Mouse (Mus musculus): ENCODE measurements around the gene Cacna2d2.

The Cacna2d2 gene

DNA sequence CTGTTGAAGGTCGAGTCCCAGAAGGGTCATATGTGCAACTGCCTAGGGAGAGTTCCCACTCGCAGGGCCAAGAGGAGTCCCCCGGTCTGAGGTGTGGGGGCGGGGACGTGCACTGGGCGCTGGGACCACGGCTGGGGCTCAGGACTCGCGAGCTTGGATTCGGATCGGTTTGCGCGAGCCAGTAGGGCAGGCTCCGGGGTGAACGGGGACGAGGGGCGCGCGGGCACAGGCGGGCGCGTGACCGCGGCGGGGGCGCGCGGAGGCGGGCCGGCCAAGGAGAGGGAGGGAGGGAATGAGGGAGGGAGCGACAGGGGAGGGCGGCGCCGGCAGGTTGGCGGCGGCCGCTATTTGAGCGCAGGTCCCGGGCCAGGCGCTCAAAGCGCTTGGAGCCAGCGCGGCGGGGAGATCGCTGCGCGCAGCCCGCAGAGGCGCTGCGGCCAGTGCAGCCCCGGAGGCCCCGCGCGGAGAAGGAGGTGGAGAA is at the start of gene Cacna2d2:
TSS of gene Cacna2d2 (plus strand) at position 122 of the 481 bp plus-strand sequence.
- no peak for DNase-seq (ENCODE audit: low spot score)

DNA sequence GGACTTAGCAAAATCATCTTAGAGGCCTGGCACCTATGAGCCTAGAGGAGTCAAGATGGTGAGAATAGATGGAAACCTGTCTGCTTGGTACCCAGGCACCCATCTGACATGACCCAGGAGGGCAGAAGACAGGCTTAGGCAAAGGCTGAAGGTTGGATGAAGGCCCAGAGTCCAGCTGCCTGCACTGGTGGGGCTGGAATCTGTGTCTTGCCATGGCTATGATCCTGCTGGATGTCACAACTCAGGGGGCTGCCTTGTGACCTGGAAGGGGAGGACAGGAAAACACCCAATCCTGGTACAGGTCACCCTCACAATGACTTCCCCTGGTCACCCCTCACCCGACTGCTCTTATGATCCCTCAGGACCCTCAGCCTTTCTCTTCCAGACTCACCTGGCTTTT is 44.6 kb upstream of the Cacna2d2 start:
- DNase-seq (ENCODE audit: low spot score): no peak

DNA sequence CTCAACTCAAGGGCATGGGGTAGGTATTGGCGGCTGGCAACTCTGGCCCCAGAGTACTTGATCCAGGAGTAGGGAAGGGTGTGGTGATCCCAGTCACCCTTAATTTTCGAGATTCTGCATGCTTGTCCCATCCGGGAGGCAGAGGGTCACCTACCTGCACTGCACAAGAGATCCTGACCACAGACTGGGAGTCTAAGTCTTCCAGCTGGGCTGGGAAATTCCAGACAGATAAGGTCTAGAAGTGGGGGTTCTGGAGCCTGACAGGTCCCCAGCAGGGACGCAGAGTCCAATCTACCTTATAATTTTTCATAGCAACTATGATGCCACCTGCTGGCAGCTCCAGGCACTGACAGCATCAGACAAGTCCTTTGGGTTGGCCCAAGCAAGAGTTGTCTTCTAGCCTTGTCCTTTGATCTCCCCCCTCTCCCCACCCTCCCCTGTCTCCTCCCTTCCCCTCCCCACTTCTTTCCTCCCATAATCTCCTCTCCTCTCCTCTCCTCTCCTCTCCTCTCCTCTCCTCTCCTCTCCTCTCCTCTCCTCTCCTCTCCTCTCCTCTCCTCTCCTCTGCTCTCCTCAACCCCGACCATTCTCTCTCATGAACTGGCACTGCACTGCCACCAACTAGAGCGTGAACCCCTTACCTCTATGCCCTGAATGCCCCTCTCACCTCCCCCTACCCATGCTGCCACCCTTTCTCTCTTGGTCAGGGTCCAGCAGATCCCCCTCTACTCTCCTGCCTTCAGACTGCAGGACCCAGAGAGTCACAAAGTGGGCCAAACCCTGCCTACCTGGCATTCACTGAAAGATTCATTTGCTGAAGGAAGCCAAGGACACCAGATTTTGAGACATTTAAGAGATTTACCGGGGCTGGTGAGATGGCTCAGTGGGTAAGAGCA is 43.3 kb upstream of the Cacna2d2 start:
- DNase-seq (ENCODE audit: low spot score): peak; percentile 76

DNA sequence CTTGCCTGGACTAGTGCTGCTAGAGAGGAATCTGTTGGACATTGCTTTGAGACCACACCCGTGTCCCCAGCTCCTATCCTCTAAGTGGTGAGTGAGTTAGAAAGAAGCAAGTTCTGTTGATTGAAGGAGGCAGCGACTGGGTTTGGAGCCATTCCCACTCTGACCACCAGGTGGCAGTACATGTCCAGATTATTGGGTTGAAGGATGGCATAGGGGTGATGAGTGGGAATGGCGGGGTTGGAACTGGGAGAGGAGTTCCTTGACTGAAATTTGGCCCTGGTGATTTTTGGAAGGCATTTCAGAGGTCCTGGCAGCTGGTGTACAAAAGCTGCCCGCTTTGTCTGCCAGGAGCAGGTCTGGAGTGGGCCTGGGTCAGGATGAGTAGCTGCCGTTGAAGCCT is 41.8 kb upstream of the Cacna2d2 start:
- peak; percentile 79 for DNase-seq (ENCODE audit: low spot score)

DNA sequence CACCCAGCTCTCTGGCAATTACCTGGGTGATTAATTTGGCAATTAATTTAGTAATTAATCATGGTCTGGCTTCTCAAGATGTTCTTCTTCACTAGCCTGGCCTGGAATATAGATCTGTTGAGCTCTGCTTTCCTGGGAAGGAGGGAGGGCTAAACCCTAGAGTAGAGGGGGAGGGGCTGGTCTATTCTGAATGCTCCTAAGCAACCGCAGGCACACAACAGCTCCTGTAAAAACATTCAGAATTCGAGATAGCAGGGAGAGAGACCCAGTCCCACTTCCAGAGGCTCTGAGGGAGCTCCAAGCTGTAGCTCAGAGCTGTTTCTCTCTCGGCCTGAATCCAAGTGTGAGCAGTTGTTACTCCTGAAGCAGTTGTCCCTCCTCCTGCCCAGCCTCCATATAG is 38.4 kb upstream of the Cacna2d2 start:
- DNase-seq (ENCODE audit: low spot score): no peak

DNA sequence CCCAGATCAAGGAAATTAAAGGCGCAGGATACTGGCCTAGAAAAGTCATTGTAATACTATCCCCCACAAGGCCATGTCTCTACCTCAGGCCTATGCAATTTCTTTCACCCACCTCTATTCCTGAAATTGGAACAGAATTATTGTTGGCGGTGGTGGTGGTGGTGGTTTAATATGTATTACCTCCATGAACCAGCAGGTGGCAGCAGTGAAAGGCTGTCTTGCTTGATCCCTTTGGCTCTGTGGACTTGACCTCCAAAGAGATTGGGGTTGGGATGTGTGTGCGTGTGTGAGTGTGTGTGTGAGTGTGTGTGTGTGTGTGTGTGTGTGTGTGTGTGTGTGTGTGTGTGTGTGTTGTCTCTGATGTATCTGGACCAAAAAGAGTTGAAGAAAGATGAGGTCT is 32.8 kb upstream of the Cacna2d2 start:
- peak; percentile 50 for DNase-seq (ENCODE audit: low spot score)

DNA sequence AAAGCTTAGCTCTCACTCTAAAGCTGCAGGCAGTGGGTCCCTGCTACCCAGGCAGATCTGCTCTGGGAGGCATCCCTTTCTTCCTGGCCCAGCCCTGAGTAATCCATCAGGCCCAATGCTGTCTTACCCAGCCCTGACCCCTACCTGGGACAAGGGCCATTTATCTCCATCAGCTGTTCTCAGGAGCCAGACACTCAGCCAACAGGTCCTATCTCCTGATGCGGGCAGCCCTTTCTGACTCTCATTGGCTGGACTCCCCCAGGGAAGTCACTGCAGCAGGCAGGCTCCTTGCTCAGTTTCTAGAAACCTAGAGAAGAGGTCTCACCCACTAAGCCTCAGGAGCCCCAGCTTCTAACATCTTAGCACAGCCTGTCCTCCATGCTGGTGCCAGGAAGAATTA is 31.1 kb upstream of the Cacna2d2 start:
- DNase-seq (ENCODE audit: low spot score): no peak

DNA sequence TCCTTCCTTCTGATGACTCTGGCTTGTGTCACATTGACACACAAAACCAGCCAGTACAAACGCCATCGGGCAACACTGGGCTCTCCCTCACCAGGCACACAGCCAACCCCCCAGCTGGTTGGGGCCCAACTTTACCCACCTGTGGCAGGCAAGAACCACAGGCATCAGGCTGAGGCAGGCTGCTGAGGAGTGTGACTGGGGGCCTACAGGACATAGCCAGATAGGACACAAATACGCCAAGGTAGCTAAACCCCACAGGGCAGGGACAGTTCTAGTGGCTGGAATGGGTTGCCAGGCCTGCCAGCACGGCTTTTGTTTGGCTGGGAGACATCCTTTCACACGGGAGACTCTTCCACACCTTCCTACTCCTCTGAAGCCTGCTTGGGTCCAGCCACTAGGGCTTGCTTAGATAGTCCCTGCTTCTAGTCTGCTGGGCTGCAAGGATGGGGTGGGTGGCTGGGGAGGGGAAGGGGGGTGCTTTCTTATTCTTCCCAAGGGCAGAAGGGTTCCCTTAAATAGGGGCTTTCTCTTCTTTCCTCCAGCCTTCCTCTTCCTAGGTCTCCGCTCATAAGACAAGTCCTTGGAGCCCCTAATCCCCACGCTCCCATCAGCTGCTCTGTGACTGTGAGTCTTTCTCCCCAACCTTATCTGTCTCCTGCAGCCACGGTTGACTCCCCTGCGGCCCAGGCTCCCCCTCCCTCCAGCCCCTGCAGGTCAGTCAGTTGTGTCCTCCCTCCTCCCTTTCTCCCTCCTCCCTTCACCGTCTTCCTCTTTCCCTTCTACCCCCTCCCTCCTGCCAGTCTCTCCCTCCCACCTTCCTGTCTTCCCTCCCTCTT is 29.9 kb upstream of the Cacna2d2 start:
- no peak for DNase-seq (ENCODE audit: low spot score)

DNA sequence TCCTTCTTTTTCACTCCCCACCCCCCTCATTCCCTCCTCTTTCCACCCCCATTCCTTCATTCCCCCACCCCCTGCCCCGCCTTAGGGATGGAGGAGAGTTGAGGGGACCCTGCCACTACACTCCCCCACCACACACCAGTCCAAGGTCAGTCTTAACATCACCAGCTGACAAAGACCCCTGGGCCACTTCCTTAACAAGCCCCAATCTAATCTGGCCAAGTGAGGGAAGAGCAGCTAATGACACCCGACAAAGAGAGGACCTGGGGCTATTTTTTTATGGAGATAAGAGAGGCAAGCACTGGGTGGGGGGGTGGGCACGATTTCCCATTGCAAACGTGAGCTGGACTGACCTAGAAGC is 29.3 kb upstream of the Cacna2d2 start:
- DNase-seq (ENCODE audit: low spot score): no peak

DNA sequence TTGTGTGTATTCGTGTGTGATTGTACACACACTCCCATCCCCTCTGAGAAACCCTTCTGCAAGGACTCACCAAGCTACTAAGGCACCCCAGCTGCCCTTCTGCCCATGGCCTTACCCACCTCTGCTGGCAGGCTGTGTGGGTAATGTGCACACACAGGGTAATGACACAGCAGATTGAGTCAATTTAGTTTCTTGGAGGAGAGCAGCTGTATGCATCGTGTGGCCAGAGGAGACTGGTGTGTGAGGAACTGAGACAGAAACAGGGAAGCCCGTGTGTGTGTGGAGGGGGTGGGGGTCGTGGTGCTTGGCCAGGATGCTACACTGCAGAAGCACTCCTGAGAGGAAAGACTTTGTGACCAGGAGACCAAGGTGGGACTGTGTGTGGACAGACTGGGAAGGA is 27.0 kb upstream of the Cacna2d2 start:
- no peak for DNase-seq (ENCODE audit: low spot score)

DNA sequence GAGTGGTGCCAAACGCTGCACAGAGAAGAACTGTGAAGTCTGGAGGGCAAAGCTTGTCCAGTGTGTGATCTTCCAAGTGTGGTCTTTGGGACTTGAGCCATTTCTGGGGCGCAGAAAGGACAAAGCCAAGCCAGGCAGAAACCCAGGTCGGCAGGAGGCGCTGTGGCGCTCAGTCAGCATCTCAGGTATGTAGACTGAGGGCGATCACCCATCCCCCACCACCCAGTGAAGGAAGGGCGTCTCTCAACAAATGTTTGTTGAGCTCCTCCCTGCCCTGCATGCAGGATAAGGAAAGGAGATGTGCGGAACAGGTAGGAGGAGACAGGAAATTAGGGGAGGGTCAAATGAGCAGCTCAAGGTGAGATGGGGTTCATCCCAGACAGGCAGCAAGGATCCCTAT is 24.8 kb upstream of the Cacna2d2 start:
- peak; percentile 20 for DNase-seq (ENCODE audit: low spot score)

DNA sequence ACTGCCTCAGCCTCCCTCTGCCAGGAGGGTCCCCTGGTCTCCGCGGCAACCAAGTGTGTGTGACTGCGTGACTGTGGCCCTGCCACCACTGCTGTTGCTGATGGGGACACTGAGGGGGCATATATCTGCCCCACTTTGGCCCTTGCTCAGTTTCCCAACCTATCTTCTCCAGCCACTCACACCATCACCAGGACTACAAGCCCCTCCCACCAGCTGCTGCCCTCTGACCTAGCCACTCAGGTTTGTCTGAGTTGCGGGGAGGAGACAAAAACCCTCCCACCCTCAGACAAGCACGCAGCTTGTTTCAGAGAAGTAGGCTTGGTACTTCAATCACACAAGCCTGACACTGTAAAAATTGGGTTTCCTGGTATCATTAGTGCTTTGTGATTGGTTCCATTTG is 24.0 kb upstream of the Cacna2d2 start:
- no peak for DNase-seq (ENCODE audit: low spot score)

DNA sequence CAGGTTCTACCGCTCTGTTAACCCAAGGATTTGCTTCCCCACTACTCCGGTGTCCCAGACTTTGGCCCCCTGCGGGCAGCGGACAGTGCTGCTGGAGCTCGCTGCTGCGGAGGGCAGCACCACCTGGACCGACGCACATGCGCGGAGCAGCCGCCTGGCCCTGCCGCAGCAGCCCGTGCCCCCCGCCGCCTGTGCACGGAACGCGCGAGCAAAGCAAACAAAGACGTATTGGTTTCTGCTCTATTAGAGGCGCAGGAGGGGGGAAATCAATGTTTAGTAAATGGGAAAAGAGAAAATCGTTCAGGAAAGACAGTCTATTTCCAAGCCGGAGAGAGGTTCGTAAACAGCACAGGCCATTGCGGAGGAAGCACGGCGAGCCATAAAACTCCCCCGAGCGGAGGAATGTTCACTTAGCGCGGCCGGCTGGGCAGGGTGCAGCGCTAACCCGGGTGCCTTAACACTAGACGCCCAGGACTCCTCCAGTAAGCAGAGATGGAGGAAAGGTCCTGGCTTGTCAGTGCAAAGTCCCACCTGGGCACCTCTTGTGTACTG is 21.4 kb upstream of the Cacna2d2 start:
- no peak for DNase-seq (ENCODE audit: low spot score)

DNA sequence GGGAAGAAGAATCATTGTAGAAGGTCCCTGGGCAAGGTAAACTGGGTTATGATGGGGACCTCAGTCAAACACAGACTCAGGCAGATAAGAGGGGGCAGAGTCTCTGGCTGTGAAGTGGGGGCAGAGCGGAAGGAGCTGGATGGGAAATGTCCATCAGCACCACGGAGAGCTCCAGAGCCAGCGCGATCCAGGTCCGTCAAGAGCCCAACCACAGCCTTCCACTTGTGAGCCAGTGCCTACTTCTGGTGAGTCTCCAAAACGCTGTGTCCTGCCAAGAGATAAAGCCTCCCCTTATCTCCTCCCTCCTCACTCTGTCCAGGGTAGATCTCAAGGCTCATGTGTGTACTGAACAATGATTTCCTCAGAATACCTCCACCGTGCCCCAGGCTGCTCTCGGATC is 17.7 kb upstream of the Cacna2d2 start:
- no peak for DNase-seq (ENCODE audit: low spot score)

DNA sequence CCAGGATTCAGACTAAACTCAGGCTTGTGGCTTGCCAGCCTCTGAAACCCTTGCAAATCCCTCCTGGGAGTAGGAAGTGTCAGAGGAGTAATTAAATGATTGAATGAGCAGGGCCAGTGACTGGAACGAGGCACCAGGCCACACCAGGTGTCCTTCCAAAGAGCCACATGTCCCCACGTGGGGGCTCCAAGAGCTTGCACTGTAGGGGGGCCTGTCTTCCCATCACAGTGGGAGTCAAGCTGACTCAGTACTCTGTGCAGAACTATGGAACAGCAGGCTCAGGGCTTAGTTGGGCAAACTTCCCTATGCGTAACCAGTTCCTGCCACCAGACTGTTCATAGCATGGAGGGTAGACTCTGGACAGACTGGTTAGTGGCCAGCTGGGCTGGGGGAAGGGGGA is 15.0 kb upstream of the Cacna2d2 start:
- DNase-seq (ENCODE audit: low spot score): no peak

DNA sequence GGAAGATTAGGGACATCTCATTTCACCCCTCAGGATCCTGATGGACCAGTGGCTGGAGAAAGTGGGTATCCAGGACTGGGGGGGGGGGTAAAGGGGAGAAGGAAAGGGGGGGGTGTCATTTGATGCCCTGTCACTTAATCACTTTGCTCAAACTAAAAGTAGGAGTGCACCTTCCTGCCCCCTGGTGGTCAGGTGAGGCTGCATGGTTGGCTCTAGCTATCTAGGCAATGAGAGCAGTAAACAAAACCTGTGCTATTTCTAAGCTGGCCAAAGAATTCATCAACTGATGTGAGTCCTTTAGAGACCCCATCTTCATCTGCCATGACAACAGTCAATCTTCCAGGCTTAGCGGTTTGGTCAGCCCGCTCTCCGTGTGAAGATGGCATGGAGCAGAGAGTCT is 12.7 kb upstream of the Cacna2d2 start:
- no peak for DNase-seq (ENCODE audit: low spot score)

DNA sequence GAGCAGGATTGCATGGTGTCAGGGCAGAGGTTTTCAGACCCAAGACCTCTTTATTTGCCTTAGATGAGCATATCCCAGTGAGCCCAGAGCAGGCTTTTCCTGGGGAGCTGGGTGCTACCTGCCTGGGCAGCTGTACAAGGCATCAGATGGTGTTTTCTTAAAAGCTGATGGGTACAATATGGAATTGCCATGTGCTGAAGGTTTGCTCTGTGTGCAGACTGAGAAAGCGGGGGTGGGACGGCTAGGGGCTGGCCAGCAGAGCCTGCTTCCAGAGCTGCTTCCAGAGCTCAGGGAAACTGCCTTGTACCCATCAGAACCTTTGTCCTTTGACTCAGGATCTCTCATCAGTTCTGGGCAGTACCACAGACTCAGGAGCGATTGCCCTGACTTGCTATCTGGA is 11.7 kb upstream of the Cacna2d2 start:
- no peak for DNase-seq (ENCODE audit: low spot score)

DNA sequence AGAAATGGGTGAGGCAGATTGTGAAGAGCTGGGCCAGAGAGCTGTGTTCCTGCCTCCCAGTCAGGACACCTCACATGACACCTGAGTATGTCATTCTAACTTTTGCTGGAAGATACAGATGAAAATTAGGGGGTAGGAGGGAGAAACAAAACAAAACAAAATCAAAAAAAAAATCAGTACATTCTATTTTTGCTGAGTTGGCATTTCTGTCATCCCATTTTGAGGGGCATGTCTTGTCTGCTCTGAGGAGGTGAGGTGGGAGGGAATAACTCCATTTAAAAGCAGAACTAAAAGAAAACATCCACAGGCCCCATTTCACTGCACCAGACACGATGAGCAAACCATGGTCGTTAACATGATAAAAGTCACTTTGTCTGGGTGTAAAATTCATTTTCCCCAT is 11.1 kb upstream of the Cacna2d2 start:
- DNase-seq (ENCODE audit: low spot score): no peak

DNA sequence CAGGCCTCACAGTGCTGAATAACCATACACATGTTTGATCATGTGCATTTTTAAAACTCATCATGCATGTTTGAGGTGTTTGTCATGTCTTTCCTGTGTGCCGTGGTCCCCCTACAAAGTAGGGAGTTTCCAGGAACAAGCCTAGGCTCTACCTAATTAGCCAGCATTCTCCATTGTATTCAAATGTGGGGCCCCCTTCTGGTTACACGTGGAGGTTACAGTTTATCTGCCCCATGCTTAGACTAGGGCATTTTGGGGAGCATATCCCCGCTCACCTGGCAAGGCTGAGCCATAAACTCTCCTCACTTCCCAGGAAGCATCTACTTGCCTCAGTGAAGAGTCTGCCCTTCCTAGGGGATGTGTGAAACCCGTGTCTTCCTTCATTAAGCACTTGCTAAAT is 3.0 kb upstream of the Cacna2d2 start:
- DNase-seq (ENCODE audit: low spot score): no peak

DNA sequence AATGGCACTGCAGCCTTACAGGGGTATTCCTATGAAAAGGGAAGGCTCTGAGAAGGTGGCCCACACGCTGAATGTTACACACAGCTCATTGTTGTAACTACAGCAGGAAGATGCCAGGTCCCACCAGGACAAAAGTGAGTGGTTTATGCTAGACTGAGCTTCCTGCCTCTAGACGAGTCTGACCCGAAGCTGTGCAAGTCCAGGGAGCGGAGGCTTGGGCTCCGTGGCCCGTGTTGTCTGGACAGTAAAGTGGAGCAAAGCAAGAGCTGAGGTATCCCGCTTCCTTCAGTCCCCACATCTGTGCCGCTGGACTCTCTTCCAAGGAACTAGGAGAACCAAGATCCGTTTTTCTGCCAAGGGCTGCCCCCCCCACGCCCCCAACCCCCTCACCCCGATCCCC is 444 bp upstream of the Cacna2d2 start:
- no peak for DNase-seq (ENCODE audit: low spot score)

DNA sequence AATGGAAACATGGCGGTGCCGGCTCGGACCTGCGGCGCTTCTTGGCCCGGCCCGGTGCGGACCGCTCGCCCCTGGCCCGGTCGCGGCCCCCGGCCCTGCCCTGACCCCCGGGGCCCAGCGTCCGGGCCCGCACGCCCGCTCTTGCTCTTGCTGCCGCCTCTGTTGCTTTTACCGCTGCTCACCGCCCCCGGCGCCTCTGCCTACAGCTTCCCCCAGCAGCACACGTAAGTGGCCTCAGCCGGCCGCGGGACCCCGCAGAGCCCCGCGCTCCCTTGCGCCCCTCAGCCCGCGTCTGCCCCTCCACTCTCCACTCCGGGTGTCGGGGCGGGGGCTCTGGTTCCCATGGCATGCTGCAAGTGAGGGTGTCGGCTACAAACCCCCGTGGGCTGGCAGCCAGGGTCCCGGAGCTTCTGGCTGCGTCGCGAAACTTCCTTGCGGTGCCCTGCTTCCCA is 674 bp downstream of the Cacna2d2 start:
- no peak for DNase-seq (ENCODE audit: low spot score)

DNA sequence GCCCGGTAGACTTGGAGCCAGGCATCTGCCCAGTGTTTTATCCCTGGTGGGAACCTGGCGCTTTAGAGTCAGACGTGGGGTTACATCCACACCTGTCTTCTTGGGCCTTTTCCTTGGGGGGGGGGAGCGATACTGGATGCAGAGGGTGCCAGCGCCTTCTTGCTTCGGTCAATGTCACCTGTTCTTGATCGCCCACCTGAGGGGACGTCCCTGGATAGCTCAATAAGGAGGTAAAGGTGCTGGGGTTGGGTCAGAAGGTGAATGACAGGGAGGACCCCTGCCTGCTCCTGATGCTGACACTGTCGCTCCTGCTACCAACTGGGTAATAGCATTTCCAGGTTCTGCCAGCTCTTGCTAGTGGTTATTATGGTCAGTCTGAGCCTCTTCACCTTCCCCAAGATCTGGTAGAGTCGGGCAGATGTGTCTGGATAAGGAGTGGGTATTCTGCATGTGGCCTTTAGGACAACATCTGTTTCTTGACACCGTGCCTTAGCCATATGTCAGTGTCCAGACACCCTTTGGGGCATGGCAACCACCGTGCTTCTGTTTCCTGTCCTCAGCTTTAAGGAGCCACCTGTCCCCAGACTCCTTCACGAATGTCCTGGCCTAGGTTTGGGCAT is 1.4 kb downstream of the Cacna2d2 start:
- no peak for DNase-seq (ENCODE audit: low spot score)

Data from MN1 (cell line).